Mouse (Mus musculus) thymus, adult 2 months (tissue): ENCODE data around the gene Dnaaf3.

ENCODE experiments used
- CTCF ChIP-seq: fragments of 200-500 bp; IDR thresholded peaks from 2 replicates; pipeline ENCODE4 v1.5.1; 2012; ENCODE audit warnings: mild to moderate bottlenecking, control low read depth, low read length, moderate library complexity, borderline replicate concordance; ENCODE audit not compliant: control insufficient read depth, poor library complexity, insufficient read depth; ENCODE audit errors: extremely low read depth
- POLR2A ChIP-seq: fragments of 200-500 bp; IDR thresholded peaks from 2 replicates; pipeline ENCODE4 v1.6.1; 2012; ENCODE audit warnings: mild to moderate bottlenecking, low read length, control low read depth, moderate library complexity; ENCODE audit not compliant: control insufficient read depth, poor library complexity, insufficient read depth; ENCODE audit errors: extremely low read depth

DNA sequence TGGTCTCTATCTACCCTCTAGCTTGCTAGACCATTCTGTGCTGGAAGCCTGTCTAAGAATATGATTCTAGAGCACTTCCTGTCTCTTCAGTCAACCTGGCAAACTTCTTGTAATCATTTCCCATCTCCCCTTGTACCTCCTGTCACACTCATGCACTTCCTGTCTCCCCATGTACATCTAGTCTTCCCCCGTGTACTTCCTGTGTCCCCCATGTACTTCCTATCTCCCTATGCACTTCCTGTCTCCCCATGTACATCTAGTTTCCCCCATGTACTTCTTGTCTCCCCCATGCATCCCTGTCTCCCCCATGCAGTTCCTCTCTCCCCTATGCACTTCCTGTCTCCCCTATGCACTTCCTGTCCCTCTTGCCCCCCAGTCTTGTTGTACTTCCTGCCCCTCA lies 13.8 kb downstream of the Dnaaf3 start:
- TF ChIP-seq CTCF (no peak), POLR2A (no peak)
